Mouse (Mus musculus): ENCODE results near the gene Sgpl1.

DNA sequence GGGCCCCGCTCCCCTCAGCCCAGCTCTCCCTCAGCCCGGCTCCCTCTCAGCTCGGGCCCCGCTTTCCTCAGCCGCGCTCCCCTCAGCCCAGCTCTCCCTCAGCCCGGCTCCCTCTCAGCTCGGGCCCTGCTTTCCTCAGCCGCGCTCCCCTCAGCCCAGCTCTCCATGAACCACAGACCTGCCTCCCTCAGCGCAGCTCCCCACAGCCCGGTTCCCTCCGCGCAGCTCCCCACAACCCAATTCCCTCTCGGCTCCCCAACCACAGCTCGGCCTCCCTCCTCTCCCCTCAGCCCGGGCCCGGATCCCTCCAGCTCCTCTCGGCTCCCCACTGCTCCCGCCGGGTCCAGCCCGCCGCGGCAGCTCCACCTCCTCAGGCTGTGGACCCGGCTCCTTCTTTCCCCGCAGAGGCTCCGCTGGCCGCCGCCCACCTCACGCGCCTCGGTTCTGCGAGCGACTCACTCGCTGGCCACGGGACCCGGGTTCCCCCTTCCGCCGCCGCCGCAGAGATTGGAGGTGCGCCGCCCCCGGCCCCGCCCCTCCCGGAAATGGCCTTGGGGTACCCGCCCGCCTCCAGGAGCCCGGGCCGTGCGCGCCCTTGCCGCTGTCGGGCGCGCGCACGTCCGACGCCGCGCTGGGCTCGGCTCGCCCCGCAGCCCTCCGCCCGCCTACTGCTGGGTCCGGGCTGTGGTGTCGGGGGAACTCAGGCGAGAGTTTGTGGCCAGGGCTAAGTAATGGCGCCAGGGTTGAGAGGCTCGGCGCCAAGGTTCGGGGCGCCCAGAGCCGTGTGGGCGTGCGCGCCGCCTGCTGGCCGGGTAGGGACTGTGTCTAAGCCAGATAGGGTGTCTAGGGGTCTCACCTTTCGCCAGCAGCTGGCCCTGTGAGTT, at the start of gene Sgpl1:
- TF ChIP-seq CTCF (IDR thresholded peaks at IDR 0.05; ENCODE audit: insufficient read depth, low read depth, low read length) (peak; percentile 96), POLR2A (IDR thresholded peaks at IDR 0.05; ENCODE audit: insufficient read depth, low read depth, low read length) (peak; percentile 94)
